Mouse (Mus musculus): ENCODE data around the gene Olfr1168.
"Not testable (repeated sequence)": the region's sequence is repeated elsewhere in the genome, so short reads cannot be mapped to it uniquely, and the experiment has no call there.

DNA sequence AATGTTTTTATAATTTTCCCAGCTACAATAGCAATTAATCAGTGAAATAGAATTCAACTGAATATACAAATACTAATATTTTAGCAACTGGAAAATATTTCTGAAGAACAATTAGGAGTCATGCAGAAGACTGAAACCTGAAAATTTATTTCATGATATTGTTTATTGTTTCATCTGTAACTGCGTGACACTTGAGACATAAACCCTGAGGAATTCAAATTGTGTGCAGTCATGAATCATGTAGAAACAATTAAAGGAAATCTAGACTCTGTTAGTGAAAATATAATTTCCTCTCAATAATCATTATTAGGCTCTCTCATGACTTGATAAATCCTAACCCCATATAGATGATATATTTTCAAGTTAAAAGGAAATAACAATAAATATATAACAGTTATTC, 26.6 kb upstream of the Olfr1168 start, which contains the start of gene Olfr1167:
- TF ChIP-seq POLR2A (IDR thresholded peaks at IDR 0.05; ENCODE audit: borderline replicate concordance, control insufficient read depth, low read depth, low read length); CTCF (IDR thresholded peaks at IDR 0.05; ENCODE audit: control insufficient read depth, insufficient read depth, low read length): not testable (repeated sequence)
